Mouse (Mus musculus): ENCODE data around the gene Mfsd4b4.

GRCm38 (mm10) chr10:39842621-39843020, 56.4 kb downstream of the Mfsd4b4 start:
- TF ChIP-seq CTCF (IDR thresholded peaks at IDR 0.05; ENCODE audit: control insufficient read depth, insufficient read depth, insufficient read length) (no peak), USF1 (IDR thresholded peaks at IDR 0.05; ENCODE audit: low read depth) (no peak)
